Mouse (Mus musculus) G1E (cell line): ENCODE data around the gene Gm3139. TPM values are rescaled to one million over a fixed set of nuclear protein-coding genes. Genes with fewer than 3 reads are reported as not detected.
"Not testable (repeated sequence)": the region's sequence is repeated elsewhere in the genome, so short reads cannot be mapped to it uniquely, and the experiment has no call there.

Source experiments
- ATAC-seq: 2 replicates; pipeline ENCODE4 v1.8.0; 2016; ENCODE audit warnings: mild to moderate bottlenecking; ENCODE audit not compliant: insufficient number of reproducible peaks, poor library complexity, low FRiP score, severe bottlenecking; ENCODE audit errors: extremely low read depth
- DNase-seq: peaks from one replicate; pipeline ENCODE4 v3.0.0; 2012; ENCODE audit warnings: low spot score
- H3K27me3 ChIP-seq: 2 replicates; pipeline ENCODE4 v1.6.1; 2012; ENCODE audit warnings: mild to moderate bottlenecking, low read length, inconsistent platforms; ENCODE audit not compliant: insufficient read depth
- H3K36me3 ChIP-seq: replicated peaks from 2 replicates; pipeline ENCODE3; 2012; ENCODE audit warnings: mild to moderate bottlenecking, inconsistent platforms
- H3K4me1 ChIP-seq: 2 replicates; pipeline ENCODE4 v1.6.1; 2012; ENCODE audit warnings: low read depth, low read length, inconsistent platforms, mixed read lengths; ENCODE audit not compliant: insufficient read depth
- H3K4me3 ChIP-seq: 2 replicates; pipeline ENCODE4 v1.5.1; 2012; ENCODE audit warnings: low read depth, mild to moderate bottlenecking, inconsistent platforms, low read length, moderate library complexity, mixed read lengths
- H3K9me3 ChIP-seq: replicated peaks from 2 replicates; pipeline ENCODE4 v1.6.1; 2012; ENCODE audit warnings: inconsistent platforms
- polyA plus RNA-seq: library from polyadenylated mRNA; stranded (reverse); fragments of >175 nt; gene quantifications from 2 replicates; pipeline ENCODE4 v1.2.3, GENCODE M21; 2012
- total RNA-seq, 2 experiments: library from RNA; stranded (forward) in 1 of 2; stranded (reverse) in 1 of 2; fragments of 200-1000 nt in 1 of 2; fragments of >200 nt in 1 of 2; fragmentation: Nextera tagmentation in 1 of 2; gene quantifications; 2 replicates each; pipeline ENCODE4 v1.2.3; 2014 to 2017

The Gm3139 gene
- total RNA-seq (2014; fragmentation: Nextera tagmentation) = not detected in 2 replicates
- not detected in 2 replicates for total RNA-seq (2017)
- polyA plus RNA-seq = not detected in 2 replicates

DNA sequence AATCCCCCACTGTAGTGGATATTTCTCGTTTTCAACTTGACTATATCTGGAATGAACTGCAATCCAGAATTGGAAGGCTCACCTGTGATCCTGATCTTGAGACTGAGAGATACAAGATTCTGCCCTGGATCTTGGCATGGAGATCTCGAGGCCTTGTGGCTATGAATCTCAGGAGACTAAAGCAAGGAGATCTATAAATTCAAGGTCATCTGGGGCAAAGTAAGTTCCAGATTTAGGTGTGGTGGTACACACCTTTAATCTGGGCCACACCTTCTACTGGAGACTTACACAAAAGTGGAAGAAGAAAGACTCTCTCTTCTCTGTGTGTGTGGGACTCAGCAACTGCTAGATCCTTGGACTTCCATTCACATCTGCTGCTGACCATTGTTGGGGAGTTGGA, at the start of gene Gm3139:
TSS of gene Gm3139 (plus strand) at position 301 of the 400 bp plus-strand sequence.
- not testable (repeated sequence) for H3K4me1 ChIP-seq, DNase-seq, H3K27me3 ChIP-seq, H3K9me3 ChIP-seq, H3K4me3 ChIP-seq, H3K36me3 ChIP-seq, ATAC-seq

Other genes starting within 250 kb of the Gm3139 start
- not detected in 2 replicates for gene A430089I19Rik, start 219.5 kb upstream of the Gm3139 start, total RNA-seq (2014; fragmentation: Nextera tagmentation)
- gene A430089I19Rik, start 219.5 kb upstream of the Gm3139 start, total RNA-seq (2017) = not detected in 2 replicates
- not detected in 2 replicates for gene A430089I19Rik, start 219.5 kb upstream of the Gm3139 start, polyA plus RNA-seq
- gene Gm6502, start 211.9 kb upstream of the Gm3139 start, total RNA-seq (2014; fragmentation: Nextera tagmentation) = not detected in 2 replicates
- 0.38 TPM in 1 of 2 replicates, not detected in the other for gene Gm6502, start 211.9 kb upstream of the Gm3139 start, total RNA-seq (2017)
- not detected in 2 replicates for gene Gm6502, start 211.9 kb upstream of the Gm3139 start, polyA plus RNA-seq
- not detected in 2 replicates for gene AA792892, start 186.5 kb upstream of the Gm3139 start, total RNA-seq (2014; fragmentation: Nextera tagmentation)
- gene AA792892, start 186.5 kb upstream of the Gm3139 start, total RNA-seq (2017) = 0.22 TPM in 1 of 2 replicates, not detected in the other
- not detected in 2 replicates for gene AA792892, start 186.5 kb upstream of the Gm3139 start, polyA plus RNA-seq
- not detected in 2 replicates for gene Gm7682, start 80.5 kb upstream of the Gm3139 start, total RNA-seq (2014; fragmentation: Nextera tagmentation)
- not detected in 2 replicates for gene Gm7682, start 80.5 kb upstream of the Gm3139 start, total RNA-seq (2017)
- gene Gm7682, start 80.5 kb upstream of the Gm3139 start, polyA plus RNA-seq = not detected in 2 replicates
- gene Gm3147, start 90.1 kb downstream of the Gm3139 start, total RNA-seq (2014; fragmentation: Nextera tagmentation) = not detected in 2 replicates
- gene Gm3147, start 90.1 kb downstream of the Gm3139 start, total RNA-seq (2017) = not detected in 2 replicates
- gene Gm3147, start 90.1 kb downstream of the Gm3139 start, polyA plus RNA-seq = not detected in 2 replicates
- gene Gm6509, start 97.7 kb downstream of the Gm3139 start, total RNA-seq (2014; fragmentation: Nextera tagmentation) = not detected in 2 replicates
- not detected in 2 replicates for gene Gm6509, start 97.7 kb downstream of the Gm3139 start, total RNA-seq (2017)
- not detected in 2 replicates for gene Gm6509, start 97.7 kb downstream of the Gm3139 start, polyA plus RNA-seq
- not detected in 2 replicates for gene Gm6205, start 122.1 kb downstream of the Gm3139 start, total RNA-seq (2014; fragmentation: Nextera tagmentation)
- gene Gm6205, start 122.1 kb downstream of the Gm3139 start, total RNA-seq (2017) = not detected in 2 replicates
- gene Gm6205, start 122.1 kb downstream of the Gm3139 start, polyA plus RNA-seq = not detected in 2 replicates